Mouse (Mus musculus): ENCODE data around the gene Npas4.

Gene Npas4

DNA sequence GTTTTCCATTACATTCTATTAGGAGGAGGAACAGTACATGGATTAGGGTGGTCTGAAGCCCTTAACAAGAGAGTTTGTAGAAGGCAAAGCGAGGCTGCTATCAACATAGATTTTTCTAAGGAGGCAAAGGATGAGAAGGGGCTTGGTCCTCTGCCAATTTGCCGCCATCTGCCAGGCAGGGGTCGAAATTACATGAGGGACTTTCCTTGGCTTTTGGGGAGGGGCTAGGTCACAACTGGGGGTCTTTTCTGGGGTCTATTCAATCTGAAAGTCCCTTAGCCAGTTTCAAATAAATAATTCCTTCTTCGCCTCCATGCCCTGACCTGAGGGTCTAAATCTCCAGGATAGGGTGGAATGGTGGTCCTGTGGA lies at the start of gene Npas4:
TSS of gene Npas4 (minus strand) at position 61 of the 370 bp plus-strand sequence.
- no peak for DNase-seq (ENCODE audit: low read depth, low spot score)

- no peak for DNase-seq (ENCODE audit: low read depth, low spot score)
These were observed 49.4 kb upstream of the Npas4 start for GRCm38 (mm10) chr19:5039301-5040114.

DNA sequence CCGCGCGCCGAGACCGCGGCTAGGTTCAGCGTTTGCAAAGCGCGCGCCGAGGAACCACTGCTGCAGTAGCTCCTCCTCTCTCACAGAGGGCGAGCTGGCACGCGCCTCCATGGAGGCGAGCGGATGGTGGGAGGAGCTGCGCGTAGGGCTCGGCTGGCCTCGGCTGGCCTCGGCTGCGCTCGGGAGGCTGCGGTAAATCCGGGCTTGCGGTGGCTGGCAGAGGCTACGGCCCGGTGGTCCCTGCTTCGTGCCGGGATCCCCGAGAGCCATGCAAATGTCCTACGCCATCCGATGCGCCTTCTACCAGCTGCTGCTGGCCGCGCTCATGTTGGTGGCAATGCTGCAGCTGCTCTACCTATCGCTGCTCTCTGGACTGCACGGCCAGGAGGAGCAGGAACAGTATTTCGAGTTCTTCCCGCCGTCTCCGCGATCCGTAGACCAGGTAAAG lies 48.6 kb upstream of the Npas4 start, which contains the start of the genes B4gat1 and AC124502.3:
TSS of gene B4gat1 (plus strand) at position 118 of the 448 bp plus-strand sequence.
TSS of gene AC124502.3 (plus strand) at position 183 of the 448 bp plus-strand sequence.
- DNase-seq (ENCODE audit: low read depth, low spot score): peak; percentile 92

DNA sequence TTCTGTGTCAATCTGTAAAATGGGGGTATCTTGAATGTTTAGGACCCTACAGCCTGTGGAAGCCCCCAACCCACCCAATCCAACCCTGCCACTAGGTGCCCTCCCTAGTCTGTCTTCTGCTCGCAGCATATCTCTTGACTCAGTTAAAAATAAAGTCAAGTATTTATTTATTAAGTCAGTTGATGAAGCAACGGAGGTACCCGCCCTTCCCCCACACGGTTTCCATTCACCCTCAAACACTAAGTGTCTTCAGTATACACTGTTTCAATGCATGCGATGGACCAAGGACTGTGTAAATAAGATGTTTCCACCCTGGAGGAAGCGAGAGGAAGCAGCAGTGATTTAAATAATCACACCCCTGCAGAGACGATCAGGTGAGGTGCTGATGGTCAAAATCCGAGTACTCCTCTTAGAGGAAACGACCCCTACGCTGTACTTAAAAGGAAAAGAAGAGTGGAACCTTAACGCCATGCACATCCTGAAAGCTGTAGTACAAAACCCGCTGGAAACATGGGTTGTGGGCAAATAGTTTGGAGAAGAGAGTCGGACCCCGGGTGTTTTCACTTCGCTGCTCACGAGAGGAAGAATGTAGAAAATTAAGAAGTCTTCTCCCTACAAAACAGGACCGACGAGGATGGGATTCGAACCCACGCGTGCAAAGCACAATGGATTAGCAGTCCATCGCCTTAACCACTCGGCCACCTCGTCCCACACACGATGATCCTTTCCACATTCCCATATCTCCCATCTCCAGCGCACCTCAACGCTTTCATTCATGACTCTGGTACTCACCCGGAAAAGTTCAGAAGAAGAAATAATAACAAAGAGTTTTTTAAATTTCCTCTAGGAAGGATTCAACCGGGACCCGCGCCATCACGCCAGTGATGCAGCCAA lies 47.8 kb upstream of the Npas4 start:
- DNase-seq (ENCODE audit: low read depth, low spot score): peak; percentile 86

GRCm38 (mm10) chr19:5036577-5036976 lies 46.5 kb upstream of the Npas4 start:
- no peak for DNase-seq (ENCODE audit: low read depth, low spot score)

DNA sequence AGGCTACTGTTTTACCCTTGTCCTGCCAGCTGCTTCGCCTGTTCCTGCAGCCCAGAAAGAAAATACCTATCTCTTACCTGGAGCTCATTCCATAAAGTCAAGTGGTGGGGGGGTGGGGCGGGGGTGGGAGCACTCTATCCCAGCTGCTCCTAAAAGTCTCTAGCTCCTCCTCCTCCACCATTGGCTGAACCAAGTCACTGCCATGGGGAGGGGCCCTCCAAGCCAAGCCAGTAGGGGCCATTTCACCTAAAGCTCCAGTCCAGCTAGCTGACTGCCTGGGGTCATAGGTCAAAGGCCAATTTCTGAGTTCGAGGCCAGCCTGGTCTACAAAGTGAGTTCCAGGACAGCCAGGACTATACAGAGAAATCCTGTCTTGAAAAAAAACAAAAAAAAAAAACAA lies 42.6 kb upstream of the Npas4 start:
- DNase-seq (ENCODE audit: low read depth, low spot score): no peak

DNA sequence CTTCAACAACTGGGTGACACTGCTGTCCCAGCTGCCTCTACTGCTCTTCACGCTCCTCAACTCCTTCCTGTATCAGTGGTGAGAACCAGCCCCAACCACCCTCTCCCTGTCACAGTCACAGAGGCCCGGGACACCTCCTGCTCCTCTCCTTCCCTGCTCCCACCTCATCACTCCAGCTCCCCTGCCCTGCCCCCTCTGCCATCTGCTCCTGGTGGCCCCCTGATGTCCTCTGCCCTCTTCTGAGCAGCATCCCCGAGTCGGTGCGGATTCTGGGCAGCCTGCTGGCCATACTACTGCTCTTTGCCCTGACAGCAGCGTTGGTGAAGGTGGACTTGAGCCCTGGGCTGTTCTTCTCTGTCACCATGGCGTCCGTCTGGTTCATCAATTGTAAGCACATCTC lies 36.0 kb upstream of the Npas4 start:
- no peak for DNase-seq (ENCODE audit: low read depth, low spot score)

DNA sequence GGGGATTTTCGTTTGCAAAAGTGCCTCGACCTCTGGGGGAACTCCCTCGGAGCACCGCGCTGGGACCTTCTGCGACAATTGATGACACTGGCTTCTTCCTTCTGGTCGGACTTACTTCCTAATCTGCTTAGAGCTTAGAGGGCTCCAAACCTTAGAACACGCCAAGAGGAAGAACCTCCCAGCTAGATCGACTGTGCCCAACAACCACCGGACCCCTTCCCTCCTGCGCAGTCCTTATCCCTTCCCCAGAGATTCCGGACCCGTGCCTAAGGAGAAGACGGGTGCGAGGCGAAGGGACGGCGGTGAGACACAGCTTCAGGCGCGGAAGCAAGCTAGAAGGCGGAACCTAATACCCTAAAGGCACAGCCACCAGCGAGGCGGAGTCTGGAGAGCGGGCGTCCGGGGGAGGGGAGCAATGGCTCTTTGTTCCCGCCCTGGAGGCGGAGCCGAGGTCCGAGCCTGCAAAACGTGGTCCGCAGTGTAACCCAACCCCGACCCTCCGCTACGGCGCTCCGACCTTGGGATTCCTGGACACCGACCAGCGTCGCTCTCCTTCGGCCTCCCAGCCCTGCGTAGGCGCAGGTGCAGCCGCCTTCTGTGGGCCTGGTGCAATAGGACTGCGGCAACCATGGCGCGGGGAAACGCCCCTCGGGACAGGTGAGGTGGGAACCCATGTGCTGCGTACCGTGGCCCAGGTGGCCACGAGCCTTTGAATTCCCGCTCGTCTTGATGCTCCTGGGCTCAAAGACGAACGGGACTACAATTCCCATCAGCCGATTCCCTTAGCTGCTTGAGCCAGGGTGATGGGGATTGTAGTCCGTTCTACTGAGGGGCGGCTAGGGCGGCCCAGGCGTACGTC lies 33.7 kb upstream of the Npas4 start, which contains the start of gene Slc29a2:
TSS of gene Slc29a2 (plus strand) at position 240 of the 859 bp plus-strand sequence.
- peak; percentile 99 for DNase-seq (ENCODE audit: low read depth, low spot score)

DNA sequence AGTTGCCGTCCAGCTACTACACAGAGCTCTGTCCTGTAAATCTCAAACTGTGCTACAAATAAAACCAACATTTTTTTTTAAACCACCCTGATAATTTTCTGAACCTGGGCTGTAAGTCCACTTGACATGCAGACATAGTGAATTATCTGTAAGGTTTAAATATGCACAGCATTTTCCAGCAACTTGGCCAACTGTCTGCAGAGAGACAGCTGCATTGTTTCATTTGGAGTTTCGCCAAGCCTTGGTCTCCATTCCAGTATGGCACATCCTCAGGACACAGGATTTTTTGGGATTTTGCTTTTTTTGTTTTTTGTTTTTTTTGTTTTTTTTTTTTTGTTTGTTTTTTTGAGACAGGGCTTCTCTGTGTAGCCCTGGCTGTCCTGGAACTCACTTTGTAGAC lies 31.3 kb upstream of the Npas4 start:
- DNase-seq (ENCODE audit: low read depth, low spot score): no peak

- DNase-seq (ENCODE audit: low read depth, low spot score): no peak
These were observed 28.1 kb upstream of the Npas4 start for GRCm38 (mm10) chr19:5018191-5018590.

DNA sequence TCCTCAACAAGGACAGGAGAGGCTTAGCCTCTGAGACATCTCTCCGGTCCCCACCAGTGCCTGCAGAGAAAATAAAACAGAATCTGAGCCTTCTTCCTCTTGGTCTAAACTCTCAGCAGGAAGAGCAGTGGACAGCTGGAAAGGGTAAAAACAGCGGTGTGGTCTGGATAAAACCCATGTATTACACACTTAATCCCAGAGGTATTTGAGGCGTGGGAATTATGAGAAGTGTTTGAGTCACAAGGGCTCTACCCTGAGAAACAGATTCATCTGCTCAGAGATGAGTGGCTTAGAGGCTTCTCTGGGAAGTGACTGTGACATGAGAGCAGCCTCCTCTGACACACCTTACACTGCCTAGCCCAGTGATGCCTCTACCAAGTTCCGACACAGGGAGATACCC lies 27.5 kb upstream of the Npas4 start:
- DNase-seq (ENCODE audit: low read depth, low spot score): no peak

DNA sequence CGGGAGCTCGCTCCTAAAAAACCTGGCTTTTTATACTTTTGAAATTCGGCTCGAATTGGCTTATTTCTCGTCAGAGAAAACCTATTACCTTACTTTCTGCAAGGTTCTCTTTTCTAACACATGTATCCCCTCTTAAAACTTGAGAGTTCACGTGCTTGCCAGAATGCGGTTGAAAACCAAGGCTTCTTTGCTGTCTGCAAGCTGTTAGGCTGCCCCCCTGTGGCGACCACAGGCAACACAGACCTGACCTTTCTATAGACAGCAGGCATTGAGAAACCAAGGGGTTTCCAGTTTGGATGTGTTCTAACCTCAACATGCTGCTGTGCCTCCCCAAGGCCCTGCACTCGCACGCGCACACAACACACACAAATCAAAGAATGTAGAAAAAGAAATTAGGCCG lies 26.7 kb upstream of the Npas4 start:
- peak; percentile 94 for DNase-seq (ENCODE audit: low read depth, low spot score)

DNA sequence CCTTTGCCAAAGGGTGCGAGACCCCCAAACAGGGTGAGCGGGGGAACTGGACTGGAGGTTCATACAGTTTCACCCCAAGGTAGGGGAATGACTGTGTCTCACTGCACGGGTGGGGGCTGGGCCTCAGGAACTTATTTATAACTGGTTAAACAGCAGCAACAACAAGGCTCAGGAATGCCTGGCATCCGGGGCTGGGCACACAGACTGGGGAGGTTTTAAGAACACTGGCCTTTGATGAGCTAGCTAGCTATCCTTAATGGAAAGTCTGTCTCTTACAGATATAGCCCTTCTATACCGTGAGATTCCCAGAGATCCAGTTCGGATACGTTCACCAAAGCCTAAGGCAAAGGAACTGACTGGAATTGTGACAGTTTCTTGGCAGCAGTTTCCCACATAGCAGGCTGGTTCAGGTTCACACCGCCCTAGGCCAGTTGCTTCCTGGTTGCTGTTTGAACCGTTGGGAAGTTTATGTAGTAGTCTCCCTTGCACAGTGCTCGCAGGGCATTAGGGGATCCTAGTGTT lies 26.2 kb upstream of the Npas4 start:
- peak; percentile 88 for DNase-seq (ENCODE audit: low read depth, low spot score)

DNA sequence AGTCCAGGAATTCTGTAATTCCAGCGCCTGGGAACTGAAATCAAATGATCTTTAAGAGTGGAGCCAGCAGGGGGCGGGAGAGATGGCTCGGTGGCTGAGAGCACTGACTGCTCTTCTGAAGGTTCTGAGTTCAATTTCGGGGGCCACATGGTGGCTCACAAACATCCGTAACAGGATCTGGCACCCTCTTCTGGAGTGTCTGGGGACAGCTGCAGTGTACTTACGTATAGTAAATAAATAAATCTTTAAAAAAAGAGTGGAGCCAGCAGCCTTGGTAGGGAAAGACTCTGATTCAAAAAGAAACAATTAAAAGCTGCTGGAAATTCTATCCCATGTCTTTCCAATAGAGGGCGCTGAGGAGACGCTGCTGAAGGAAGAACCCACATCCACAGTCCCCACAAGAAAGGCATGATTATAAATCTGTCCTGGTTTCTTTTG lies 24.9 kb upstream of the Npas4 start:
- DNase-seq (ENCODE audit: low read depth, low spot score): peak; percentile 93

GRCm38 (mm10) chr19:5013138-5013537 lies 23.0 kb upstream of the Npas4 start:
- DNase-seq (ENCODE audit: low read depth, low spot score): no peak

GRCm38 (mm10) chr19:5004925-5005324 lies 14.8 kb upstream of the Npas4 start:
- no peak for DNase-seq (ENCODE audit: low read depth, low spot score)

DNA sequence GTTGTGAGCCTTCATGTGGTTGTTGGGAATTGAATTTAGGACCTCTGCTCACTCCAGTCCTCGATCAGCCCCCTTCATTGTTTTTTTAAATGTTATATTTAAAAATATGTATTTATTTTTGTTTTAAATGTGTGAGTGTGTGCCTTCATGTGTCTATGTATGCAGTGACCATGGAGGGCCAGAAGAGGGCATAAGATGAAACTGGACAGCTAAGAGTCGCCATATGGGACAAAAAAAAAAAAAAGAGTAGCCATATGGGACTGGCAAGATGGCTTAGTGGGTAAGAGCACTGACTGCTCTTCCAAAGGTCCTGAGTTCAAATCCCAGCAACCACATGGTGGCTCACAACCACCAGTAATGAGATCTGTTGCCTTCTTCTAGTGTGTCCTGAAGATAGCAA lies 13.5 kb upstream of the Npas4 start:
- peak; percentile 52 for DNase-seq (ENCODE audit: low read depth, low spot score)

DNA sequence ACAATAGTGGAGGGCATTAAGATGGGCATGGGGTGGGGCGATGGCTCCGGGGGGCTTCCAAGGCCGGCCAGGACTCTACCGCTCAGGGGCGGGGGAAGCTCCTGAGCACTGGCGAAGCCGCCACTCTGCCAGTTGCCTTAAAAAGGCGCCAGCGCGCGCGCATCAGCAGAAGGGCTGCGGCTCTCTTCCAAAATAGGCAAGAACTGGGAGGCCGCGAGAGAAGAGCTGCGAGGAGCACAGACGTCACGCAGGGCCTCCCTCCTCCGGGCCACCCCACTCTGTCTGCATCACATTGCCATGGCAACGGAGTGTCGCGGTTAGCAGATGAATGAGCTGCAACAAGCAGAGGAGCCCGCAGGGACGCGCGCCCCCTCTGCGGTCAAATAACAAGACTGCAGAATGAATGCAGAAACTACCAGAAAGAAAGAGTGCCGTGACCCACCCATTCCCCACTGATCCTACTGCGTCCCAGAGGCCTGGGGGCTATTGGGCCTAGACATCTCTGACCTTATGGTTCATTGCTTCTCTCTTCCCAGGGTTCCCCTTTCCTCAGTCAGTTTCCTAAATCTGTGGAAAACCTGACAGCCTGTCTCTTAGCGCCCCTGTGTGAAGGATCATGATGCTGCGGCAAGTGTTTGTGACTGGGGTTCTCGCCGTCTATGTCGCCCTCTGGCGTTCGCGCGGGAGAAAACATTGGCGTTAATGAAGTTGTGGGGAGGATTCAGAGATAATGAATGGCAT lies 11.7 kb upstream of the Npas4 start:
- peak; percentile 88 for DNase-seq (ENCODE audit: low read depth, low spot score)

DNA sequence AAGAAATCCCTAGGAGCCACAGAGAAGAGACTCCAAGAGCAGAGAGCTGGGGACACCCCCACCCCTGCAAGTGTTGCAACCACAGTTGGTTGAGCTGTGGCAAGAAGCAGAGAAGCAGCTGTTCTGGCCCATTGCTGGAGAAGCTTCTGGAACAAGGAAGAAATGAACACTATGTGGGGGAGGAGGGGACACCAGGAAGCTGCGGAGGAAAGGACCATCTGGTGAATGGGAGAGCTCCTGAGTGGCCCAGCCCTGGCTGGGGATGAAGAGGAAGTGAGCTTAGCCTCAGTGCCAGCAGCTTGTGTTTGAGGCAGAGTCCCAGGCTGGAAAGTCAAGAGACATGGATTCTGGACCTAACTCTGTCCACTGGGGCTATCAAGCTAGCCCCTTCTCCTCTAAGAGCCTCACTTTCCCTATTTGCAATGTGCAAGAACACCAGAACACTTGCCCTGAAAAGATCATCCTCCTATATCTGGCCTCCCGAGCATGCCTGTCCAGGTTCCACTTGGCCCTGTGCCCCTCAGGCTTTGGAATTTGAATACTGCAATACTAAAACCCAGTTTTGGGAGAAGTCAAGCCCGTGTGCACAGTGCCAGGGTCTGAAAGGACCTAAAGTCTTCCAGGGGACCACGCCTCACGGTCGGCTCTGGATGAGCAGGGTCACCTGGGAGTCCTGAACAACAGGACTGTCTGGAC lies 9.5 kb upstream of the Npas4 start:
- no peak for DNase-seq (ENCODE audit: low read depth, low spot score)

DNA sequence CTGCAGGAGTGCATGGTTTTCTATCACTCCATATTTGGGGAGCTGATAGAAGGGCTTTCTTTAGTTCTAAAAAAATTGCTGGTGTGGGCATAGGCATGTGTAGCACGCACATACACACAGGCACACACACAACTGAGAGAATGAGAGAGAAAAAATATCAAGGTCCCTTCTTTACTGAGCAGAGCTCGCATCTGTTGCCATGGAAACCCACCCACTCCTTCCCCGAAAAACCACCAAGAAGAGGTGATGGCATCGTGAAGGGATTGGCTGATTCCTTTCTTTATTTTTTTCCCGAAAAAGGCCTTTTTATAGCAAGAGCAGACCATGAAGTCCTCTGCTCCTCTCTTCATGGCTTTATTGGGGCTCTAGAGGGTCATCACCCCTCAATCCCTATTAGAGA lies 3.9 kb upstream of the Npas4 start:
- DNase-seq (ENCODE audit: low read depth, low spot score): no peak
